Mouse (Mus musculus): ENCODE results near the gene Ddx17. TPM values are rescaled to one million over a fixed set of nuclear protein-coding genes. Genes with fewer than 3 reads are reported as not detected.

The Ddx17 gene
- polyA plus RNA-seq, 1 experiment, result 108 TPM

DNA sequence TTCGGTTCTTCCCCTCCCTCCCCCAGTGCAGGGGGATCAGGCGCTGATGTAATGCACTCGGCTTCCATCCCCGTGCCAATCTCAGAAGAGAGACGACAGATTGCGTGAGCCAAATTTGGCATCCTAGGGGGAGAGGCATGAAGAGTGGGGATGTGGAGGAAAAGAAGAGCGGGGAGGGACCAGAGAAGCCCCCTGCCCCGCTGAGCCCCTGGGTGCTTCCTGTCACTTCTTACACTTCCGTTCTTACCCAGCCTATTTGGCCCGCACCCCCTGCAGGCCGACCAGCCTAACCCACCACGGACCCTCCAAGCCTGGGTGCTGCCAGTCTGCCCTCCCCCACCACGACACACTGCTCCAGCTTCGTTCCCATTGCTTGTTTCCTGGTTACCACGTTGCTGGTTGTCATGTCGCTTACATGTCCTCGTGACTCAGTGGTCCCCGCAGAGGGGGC is 43.6 kb downstream of the Ddx17 start:
- TF ChIP-seq POLR2A (IDR thresholded peaks at IDR 0.05; ENCODE audit: low read depth, low read length) (no peak), CTCF (IDR thresholded peaks at IDR 0.05; ENCODE audit: extremely low read depth, insufficient read length, insufficient replicate concordance, low read depth, low read length) (no peak)
- Histone ChIP-seq H3K27me3 (ENCODE audit: control insufficient read depth, insufficient read depth, low read length) (peaks cover 57% of the 10 kb centered on the region), H3K4me3 (ENCODE audit: low read depth, low read length) (no peak overlapping the region), H3K4me1 (ENCODE audit: control insufficient read depth, insufficient read depth, insufficient read length, low read length) (0 out of 2 replicates have a peak, but pooled peaks cover 1% of the 10 kb centered on the region), H3K27ac (ENCODE audit: insufficient read depth, low read depth, low read length) (no peak overlapping the region), H3K36me3 (ENCODE audit: control insufficient read depth, insufficient read depth, low read length) (no peaks in the 10 kb centered on the region)
- WGBS, result 26% methylated on average over 18 of the region's 18 CpGs

DNA sequence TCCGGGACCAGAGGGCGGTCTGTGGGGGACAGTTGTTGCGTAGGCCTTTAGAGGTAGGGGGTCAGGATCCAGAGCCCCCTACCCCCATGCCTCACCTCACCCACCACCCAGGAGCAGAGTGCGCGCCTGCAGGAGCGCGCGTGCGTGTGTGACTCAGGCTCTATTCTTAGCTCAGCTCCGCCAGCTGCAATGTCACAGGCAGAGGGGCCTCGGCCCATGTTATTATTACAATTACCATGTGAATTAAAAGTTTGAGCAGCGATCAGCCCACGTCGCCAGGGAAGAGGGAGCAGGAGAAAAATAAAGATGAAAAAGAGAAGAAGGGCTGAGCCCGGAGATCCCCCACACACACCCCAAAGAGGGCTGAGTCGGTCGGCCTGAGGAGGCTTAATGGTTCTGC is 46.4 kb downstream of the Ddx17 start:
- H3K36me3 ChIP-seq (ENCODE audit: control insufficient read depth, insufficient read depth, low read length), result no peaks in the 10 kb centered on the region
- H3K4me3 ChIP-seq (ENCODE audit: low read depth, low read length), result no peak overlapping the region
- peaks cover 31% of the 10 kb centered on the region for H3K27me3 ChIP-seq (ENCODE audit: control insufficient read depth, insufficient read depth, low read length)
- 75% methylated on average over 17 of the region's 17 CpGs for WGBS
- TF ChIP-seq POLR2A (IDR thresholded peaks at IDR 0.05; ENCODE audit: low read depth, low read length) (no peak), CTCF (IDR thresholded peaks at IDR 0.05; ENCODE audit: extremely low read depth, insufficient read length, insufficient replicate concordance, low read depth, low read length) (no peak)
- H3K27ac ChIP-seq (ENCODE audit: insufficient read depth, low read depth, low read length), result no peak overlapping the region
- H3K4me1 ChIP-seq (ENCODE audit: control insufficient read depth, insufficient read depth, insufficient read length, low read length), result no peaks in the 10 kb centered on the region

DNA sequence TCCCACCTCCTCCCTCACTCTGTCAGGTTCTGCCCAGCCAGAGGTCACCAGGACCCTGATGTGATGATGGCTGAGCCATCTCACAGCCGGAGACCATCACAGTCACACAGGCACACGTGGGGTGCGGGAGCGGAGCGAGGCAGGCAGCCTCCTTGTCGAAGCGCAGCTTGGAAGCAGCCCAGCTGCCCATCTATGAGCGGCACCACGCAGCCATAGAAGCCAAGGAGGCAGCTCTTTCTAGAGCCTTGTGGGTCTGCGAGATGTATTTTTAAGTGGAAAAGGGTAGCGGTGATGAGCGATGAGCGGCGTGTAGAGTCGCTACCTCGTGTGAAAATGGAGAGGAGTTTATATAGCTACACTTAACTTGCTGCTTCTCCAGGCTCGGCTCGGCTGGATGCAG is 53.0 kb downstream of the Ddx17 start:
- no peaks in the 10 kb centered on the region for H3K27me3 ChIP-seq (ENCODE audit: control insufficient read depth, insufficient read depth, low read length)
- H3K27ac ChIP-seq (ENCODE audit: insufficient read depth, low read depth, low read length), result no peak overlapping the region
- H3K4me1 ChIP-seq (ENCODE audit: control insufficient read depth, insufficient read depth, insufficient read length, low read length), result no peaks in the 10 kb centered on the region
- no peaks in the 10 kb centered on the region for H3K36me3 ChIP-seq (ENCODE audit: control insufficient read depth, insufficient read depth, low read length)
- TF ChIP-seq CTCF (IDR thresholded peaks at IDR 0.05; ENCODE audit: extremely low read depth, insufficient read length, insufficient replicate concordance, low read depth, low read length), result no peak
- TF ChIP-seq POLR2A (IDR thresholded peaks at IDR 0.05; ENCODE audit: low read depth, low read length), result no peak
- 48% methylated on average over 18 of the region's 18 CpGs for WGBS
- no peak overlapping the region for H3K4me3 ChIP-seq (ENCODE audit: low read depth, low read length)

DNA sequence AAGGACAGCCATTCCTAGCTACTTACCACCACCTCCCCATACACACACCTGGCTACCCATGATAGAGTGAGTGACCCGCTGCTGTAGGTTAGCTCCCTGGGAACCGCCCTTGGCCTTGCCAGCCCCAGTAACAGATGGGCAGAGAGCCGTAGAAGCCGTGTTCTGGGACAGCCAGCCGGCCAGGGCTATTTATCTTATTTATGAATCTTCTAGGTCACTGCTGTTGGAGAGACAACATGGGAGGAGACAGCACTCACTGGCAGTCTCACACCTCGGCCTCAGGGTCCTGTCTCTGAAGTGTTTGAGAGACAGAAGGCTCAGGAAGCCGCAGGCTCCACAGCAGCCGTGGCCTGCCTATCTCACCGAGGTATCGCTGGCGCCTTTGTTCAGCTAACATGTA is 57.1 kb downstream of the Ddx17 start:
- 65% methylated on average over 11 of the region's 11 CpGs for WGBS
- H3K27ac ChIP-seq (ENCODE audit: insufficient read depth, low read depth, low read length), result no peak overlapping the region

GRCm38 (mm10) chr15:79481181-79481688 is 65.3 kb downstream of the Ddx17 start:
- no peaks in the 10 kb centered on the region for H3K36me3 ChIP-seq (ENCODE audit: control insufficient read depth, insufficient read depth, low read length)
- H3K27me3 ChIP-seq (ENCODE audit: control insufficient read depth, insufficient read depth, low read length), result no peaks in the 10 kb centered on the region
- peaks cover 3% of the 10 kb centered on the region; the same call in 1 of the 2 replicates for H3K4me1 ChIP-seq (ENCODE audit: control insufficient read depth, insufficient read depth, insufficient read length, low read length)
- TF ChIP-seq CTCF (IDR thresholded peaks at IDR 0.05; ENCODE audit: extremely low read depth, insufficient read length, insufficient replicate concordance, low read depth, low read length), result no peak
- no peak for TF ChIP-seq POLR2A (IDR thresholded peaks at IDR 0.05; ENCODE audit: low read depth, low read length)
- H3K4me3 ChIP-seq (ENCODE audit: low read depth, low read length), result no peak overlapping the region
- H3K27ac ChIP-seq (ENCODE audit: insufficient read depth, low read depth, low read length), result no peak overlapping the region
- 19% methylated on average over 15 of the region's 15 CpGs for WGBS

More for the DNA sequence above, 57.1 kb downstream of the Ddx17 start:
- H3K4me3 ChIP-seq (ENCODE audit: low read depth, low read length), result no peak overlapping the region
- H3K36me3 ChIP-seq (ENCODE audit: control insufficient read depth, insufficient read depth, low read length), result no peaks in the 10 kb centered on the region
- H3K4me1 ChIP-seq (ENCODE audit: control insufficient read depth, insufficient read depth, insufficient read length, low read length), result no peaks in the 10 kb centered on the region
- TF ChIP-seq POLR2A (IDR thresholded peaks at IDR 0.05; ENCODE audit: low read depth, low read length) (no peak), CTCF (IDR thresholded peaks at IDR 0.05; ENCODE audit: extremely low read depth, insufficient read length, insufficient replicate concordance, low read depth, low read length) (no peak)
- H3K27me3 ChIP-seq (ENCODE audit: control insufficient read depth, insufficient read depth, low read length), result no peaks in the 10 kb centered on the region

Other genes starting within 250 kb of the Ddx17 start
- gene Pla2g6, start 218.4 kb downstream of the Ddx17 start, polyA plus RNA-seq (2012; rRNA removed), result 24.1 and 40.2 TPM in 2 replicates
- gene Maff, start 200.1 kb downstream of the Ddx17 start, polyA plus RNA-seq (2012; rRNA removed), result 9.4 and 28.5 TPM in 2 replicates
- 80.3 and 168 TPM in 2 replicates for gene Tmem184b, start 143.2 kb downstream of the Ddx17 start, polyA plus RNA-seq (2012; rRNA removed)
- 14.7 and 25.9 TPM in 2 replicates for gene Csnk1e, start 91.2 kb downstream of the Ddx17 start, polyA plus RNA-seq (2012; rRNA removed)
- not detected in 2 replicates for gene Kcnj4, start 41.5 kb downstream of the Ddx17 start, polyA plus RNA-seq (2012; rRNA removed)
- 9.0 and 10.5 TPM in 2 replicates for gene Kdelr3, start 30.3 kb downstream of the Ddx17 start, polyA plus RNA-seq (2012; rRNA removed)
- gene Dmc1, start 58.4 kb upstream of the Ddx17 start, polyA plus RNA-seq (2012; rRNA removed), result 0.08 TPM in 1 of 2 replicates, not detected in the other
- 0.06 and 0.25 TPM in 2 replicates for gene Fam227a, start 112.2 kb upstream of the Ddx17 start, polyA plus RNA-seq (2012; rRNA removed)
- 3.1 and 5.6 TPM in 2 replicates for gene Cby1, start 112.5 kb upstream of the Ddx17 start, polyA plus RNA-seq (2012; rRNA removed)
- gene Tomm22, start 124.1 kb upstream of the Ddx17 start, polyA plus RNA-seq (2012; rRNA removed), result 13.8 and 21.7 TPM in 2 replicates
- gene Josd1, start 141.2 kb upstream of the Ddx17 start, polyA plus RNA-seq (2012; rRNA removed), result 9.5 and 14.2 TPM in 2 replicates
- gene Gtpbp1, start 144.1 kb upstream of the Ddx17 start, polyA plus RNA-seq (2012; rRNA removed), result 18.6 and 34.9 TPM in 2 replicates
- 12.1 and 18.5 TPM in 2 replicates for gene Sun2, start 195.8 kb upstream of the Ddx17 start, polyA plus RNA-seq (2012; rRNA removed)
- 8.6 and 18.7 TPM in 2 replicates for gene Dnal4, start 231.1 kb upstream of the Ddx17 start, polyA plus RNA-seq (2012; rRNA removed)

Data from small intestine, adult 2 months (tissue).